Comparison of ENCODE assay signal across 8 mouse cellular contexts in the genomic region with DNA sequence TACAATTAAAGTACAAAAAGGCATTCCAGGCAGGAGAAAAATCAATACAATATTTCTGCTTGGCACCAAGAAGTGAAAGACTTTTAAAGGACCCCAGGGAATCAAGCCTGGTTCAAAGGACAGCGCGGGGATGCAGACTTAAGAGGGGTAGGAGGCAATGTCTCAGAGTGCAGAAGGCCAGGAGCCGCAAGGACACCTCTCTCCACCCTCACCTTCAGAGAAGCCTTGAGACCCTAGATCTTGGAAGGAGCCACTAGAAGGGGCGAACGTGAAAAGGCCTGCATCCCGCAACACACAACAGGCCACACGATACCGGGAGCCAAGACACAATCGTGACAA. TPM values are rescaled to one million over a fixed set of nuclear protein-coding genes. Genes with fewer than 3 reads are reported as not detected.
A peak's percentile ranks its signal among the peaks of the same experiment; 100 is the strongest.
DNase-seq lines count a peak whose midpoint lies in the region; ATAC-seq and TF ChIP-seq lines count a peak whose summit lies in the region.

No protein-coding gene starts in this region.

- H3K4me3 ChIP-seq in layer of hippocampus, adult 2 months = peak overlapping the region; percentile 80
- peak overlapping the region; percentile 58 for H3K4me3 ChIP-seq in embryonic facial prominence, embryonic 12.5 days
- peak overlapping the region; percentile 62 for H3K4me3 ChIP-seq in hindbrain, postnatal 0 days (ENCODE audit: low read length)
- peak overlapping the region; percentile 44 for H3K4me3 ChIP-seq in midbrain, embryonic 16.5 days (ENCODE audit: low read depth, low read length)

- peak overlapping the region; percentile 59 for H3K4me2 ChIP-seq in embryonic facial prominence, embryonic 12.5 days (replicated peaks)
- peak overlapping the region; percentile 82 for H3K4me2 ChIP-seq in hindbrain, postnatal 0 days (ENCODE audit: low read depth, low read length)
- peak overlapping the region; percentile 69 for H3K4me2 ChIP-seq in midbrain, embryonic 16.5 days (ENCODE audit: low read length)

- ATAC-seq in embryonic facial prominence, embryonic 12.5 days (ENCODE audit: insufficient number of reproducible peaks, insufficient read depth, low FRiP score, low TSS enrichment) = 0 out of 2 replicates have a peak, but pooled peaks have one; percentile 4
- ATAC-seq in hindbrain, postnatal 0 days = no peak
- ATAC-seq in midbrain, embryonic 16.5 days = no peak
- ATAC-seq in monocyte, adult 5-6 weeks (replicated peaks; ENCODE audit: insufficient number of reproducible peaks, low FRiP score, low TSS enrichment, poor library complexity, severe bottlenecking) = no peak

- H3K36me3 ChIP-seq in embryonic facial prominence, embryonic 12.5 days = no peaks in the 10 kb centered on the region
- no peaks in the 10 kb centered on the region for H3K36me3 ChIP-seq in hindbrain, postnatal 0 days (ENCODE audit: insufficient read depth, low read length)
- no peaks in the 10 kb centered on the region for H3K36me3 ChIP-seq in midbrain, embryonic 16.5 days (ENCODE audit: control insufficient read depth, insufficient read depth, low read length)

- DNase-seq in layer of hippocampus, adult 2 months (ENCODE audit: low spot score in 2 of 2) = no peak
- no peak for DNase-seq in layer of hippocampus, postnatal 14 days (ENCODE audit: low spot score in 2 of 2)
- no peak for DNase-seq in hindbrain, postnatal 0 days (ENCODE audit: low spot score)
- DNase-seq in cerebellum, postnatal 14 days = no peak
- no peak for DNase-seq in B cell, adult 2 months

- H3K9me3 ChIP-seq in embryonic facial prominence, embryonic 12.5 days = no peaks in the 10 kb centered on the region
- H3K9me3 ChIP-seq in hindbrain, postnatal 0 days (ENCODE audit: low read length) = no peaks in the 10 kb centered on the region
- no peaks in the 10 kb centered on the region for H3K9me3 ChIP-seq in midbrain, embryonic 16.5 days (replicated peaks; ENCODE audit: control insufficient read depth, low read length, poor library complexity, severe bottlenecking)

- H3K27me3 ChIP-seq in embryonic facial prominence, embryonic 12.5 days = no peaks in the 10 kb centered on the region
- H3K27me3 ChIP-seq in hindbrain, postnatal 0 days (ENCODE audit: insufficient read depth, low read length) = no peaks in the 10 kb centered on the region
- H3K27me3 ChIP-seq in midbrain, embryonic 16.5 days (ENCODE audit: control insufficient read depth, insufficient read depth, low read depth, low read length) = no peaks in the 10 kb centered on the region

- TF ChIP-seq CTCF in layer of hippocampus, adult 2 months (conservative IDR thresholded peaks at IDR 0.05) = no peak
- no peak for TF ChIP-seq CTCF in hindbrain, postnatal 0 days (IDR thresholded peaks at IDR 0.05; ENCODE audit: low read depth)

- peak overlapping the region; percentile 74 for H3K9ac ChIP-seq in embryonic facial prominence, embryonic 12.5 days
- peak overlapping the region; percentile 74 for H3K9ac ChIP-seq in hindbrain, postnatal 0 days (replicated peaks; ENCODE audit: low read length)
- peak overlapping the region; percentile 94 for H3K9ac ChIP-seq in midbrain, embryonic 16.5 days (ENCODE audit: low read depth, low read length)

- WGBS in embryonic facial prominence, embryonic 12.5 days = 2% methylated on average over 9 of the region's 9 CpGs
- 5% methylated on average over 9 of the region's 9 CpGs for WGBS in hindbrain, postnatal 0 days
- 2% methylated on average over 9 of the region's 9 CpGs for WGBS in midbrain, embryonic 16.5 days

- peak overlapping the region; percentile 93 for H3K27ac ChIP-seq in layer of hippocampus, adult 2 months
- H3K27ac ChIP-seq in embryonic facial prominence, embryonic 12.5 days = peak overlapping the region; percentile 81
- peak overlapping the region; percentile 89 for H3K27ac ChIP-seq in hindbrain, postnatal 0 days
- H3K27ac ChIP-seq in midbrain, embryonic 16.5 days (ENCODE audit: low read length) = peak overlapping the region; percentile 94

- 0 out of 2 replicates have a peak, but pooled peaks cover 3% of the 10 kb centered on the region for H3K4me1 ChIP-seq in embryonic facial prominence, embryonic 12.5 days
- H3K4me1 ChIP-seq in hindbrain, postnatal 0 days (ENCODE audit: insufficient read depth, low read length) = no peaks in the 10 kb centered on the region
- peaks cover 6% of the 10 kb centered on the region for H3K4me1 ChIP-seq in midbrain, embryonic 16.5 days (ENCODE audit: control insufficient read depth, insufficient read depth, low read length)

RNA-seq across cellular contexts. Expression of gene Rnf32, which starts 0.6 kb away (rescaled TPM):
- total RNA-seq in layer of hippocampus, adult 2 months (2021) = 10 to 100 TPM; 22.8 to 24.3 TPM
- total RNA-seq in layer of hippocampus, postnatal 14 days (2021) = 10 to 100 TPM; 17.2 to 17.5 TPM
- polyA plus RNA-seq in embryonic facial prominence, embryonic 12.5 days (2016; fragmentation: Nextera tagmentation; extraction: Ambion mirVana) = 5.3 TPM in 2 replicates
- total RNA-seq in hindbrain, postnatal 0 days (2014; rRNA removed) = 6.2 and 9.7 TPM in 2 replicates
- 9.4 and 10.0 TPM in 2 replicates for polyA plus RNA-seq in hindbrain, postnatal 0 days (2015; fragmentation: Nextera tagmentation; extraction: Ambion mirVana)
- polyA plus RNA-seq in midbrain, embryonic 16.5 days (2015; fragmentation: Nextera tagmentation; extraction: Ambion mirVana) = 19.3 and 21.9 TPM in 2 replicates
- 0.97 TPM in 1 of 3 replicates, not detected in the others for total RNA-seq in monocyte, adult 5-6 weeks (2017)
